Mouse (Mus musculus) hindbrain, postnatal 0 days (tissue): Measurements from ENCODE around the gene Rbm5. TPM values are rescaled to one million over a fixed set of nuclear protein-coding genes. Genes with fewer than 3 reads are reported as not detected.
A peak's percentile ranks its signal among the peaks of the same experiment; 100 is the strongest.

ENCODE experiments used
- ATAC-seq: fragments of 200-750 bp; cut with Nextera tagmentation; 2 replicates; pipeline ENCODE4 v1.8.0; 2017; ENCODE audit warnings: mild to moderate bottlenecking, moderate TSS enrichment, moderate library complexity
- DNase-seq: peaks from one replicate; pipeline ENCODE4 v3.0.0-alpha.2; 2015; ENCODE audit warnings: low spot score
- H3K27ac ChIP-seq: fragments of 300-500 bp; sonication (generic); 2 replicates; pipeline ENCODE4 v1.5.1; 2014; ENCODE audit warnings: mild to moderate bottlenecking
- H3K27me3 ChIP-seq: fragments of 300-500 bp; sonication (generic); 2 replicates; pipeline ENCODE4 v1.6.1; 2014; ENCODE audit warnings: low read length, mixed read lengths; ENCODE audit not compliant: insufficient read depth
- H3K36me3 ChIP-seq: fragments of 300-500 bp; sonication (generic); 2 replicates; pipeline ENCODE4 v1.6.1; 2014; ENCODE audit warnings: low read length, mixed read lengths; ENCODE audit not compliant: insufficient read depth
- H3K4me1 ChIP-seq: fragments of 300-500 bp; sonication (generic); 2 replicates; pipeline ENCODE4 v1.6.1; 2014; ENCODE audit warnings: antibody characterized with exemption, low read length, mixed read lengths; ENCODE audit not compliant: insufficient read depth
- H3K4me2 ChIP-seq: fragments of 300-500 bp; sonication (generic); 2 replicates; pipeline ENCODE4 v1.6.1; 2014; ENCODE audit warnings: low read depth, mild to moderate bottlenecking, low read length, moderate library complexity, mixed read lengths
- H3K4me3 ChIP-seq: fragments of 300-500 bp; sonication (generic); 2 replicates; pipeline ENCODE4 v1.5.1; 2014; ENCODE audit warnings: low read length
- H3K9ac ChIP-seq: fragments of 300-500 bp; sonication (generic); replicated peaks from 2 replicates; pipeline ENCODE4 v1.6.1; 2014; ENCODE audit warnings: mild to moderate bottlenecking, low read length, moderate library complexity, mixed read lengths
- H3K9me3 ChIP-seq: fragments of 300-500 bp; sonication (generic); 2 replicates; pipeline ENCODE4 v1.6.1; 2016; ENCODE audit warnings: low read length, mixed read lengths
- CTCF ChIP-seq: IDR thresholded peaks from 2 replicates; pipeline ENCODE4 v1.5.1; 2016; ENCODE audit warnings: antibody characterized with exemption, control low read depth, low read depth
- WGBS: fragments of 180-500 bp; shearing (Covaris S2); extraction: QIAGEN DNeasy Blood & Tissue Kit; methylation state at CpG from one replicate; pipeline ENCODE4 v1.1.7; 2014; 5-methylcytosine and 5-hydroxymethylcytosine counted together
- polyA plus RNA-seq: library from polyadenylated mRNA; unstranded; fragments of >200 nt; fragmentation: Nextera tagmentation; extraction: Ambion mirVana; gene quantifications from 2 replicates; pipeline ENCODE4 v1.2.1, GENCODE M21; 2015
- total RNA-seq: library from RNA; depleted of rRNA; stranded (reverse); fragments of >200 nt; gene quantifications from 2 replicates; pipeline ENCODE4 v1.2.3, GENCODE M21; 2014

Gene Rbm5
- total and polyA plus RNA-seq, 2 experiments from 2014 or later: 142 to 149 TPM

GRCm38 (mm10) chr9:107735356-107736184, 35.2 kb downstream of the Rbm5 start:
- H3K4me1 ChIP-seq: peaks cover 24% of the 10 kb centered on the region
- H3K27ac ChIP-seq: peak overlapping the region; percentile 52
- H3K27me3 ChIP-seq: no peaks in the 10 kb centered on the region
- H3K9ac ChIP-seq: peak overlapping the region; percentile 14; the same call in 1 of the 2 replicates
- DNase-seq (peak; percentile 47), ATAC-seq (no peak)
- H3K9me3 ChIP-seq: no peaks in the 10 kb centered on the region
- H3K4me2 ChIP-seq: peak overlapping the region; percentile 42
- 6% methylated on average over 17 of the region's 17 CpGs for WGBS
- H3K36me3 ChIP-seq: peaks cover 10% of the 10 kb centered on the region
- 0 out of 2 replicates have a peak overlapping the region, but pooled peaks have one; percentile 0 for H3K4me3 ChIP-seq
- TF ChIP-seq CTCF: no peak

DNA sequence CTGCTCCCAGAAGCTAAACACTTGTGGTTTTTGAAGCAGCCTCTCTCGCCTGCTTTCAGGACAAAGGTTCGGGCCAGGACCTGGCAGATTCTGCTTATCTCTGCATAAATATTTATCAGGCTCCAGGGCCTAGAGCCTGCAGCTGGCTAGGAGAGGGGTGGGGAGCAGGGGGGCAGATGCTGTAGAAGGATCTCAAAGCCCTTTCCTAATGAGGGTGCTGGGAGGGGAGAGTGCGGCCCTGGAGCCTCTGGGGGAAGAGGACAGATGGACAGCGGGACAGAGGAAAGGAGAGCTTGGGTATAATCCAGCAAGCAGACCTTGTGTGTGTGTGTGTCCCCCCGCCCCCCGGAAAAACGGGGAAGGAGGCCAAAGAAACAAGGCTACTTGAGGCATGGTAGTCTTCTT, 36.2 kb downstream of the Rbm5 start:
- H3K4me2 ChIP-seq: no peak overlapping the region
- 24% methylated on average over 7 of the region's 7 CpGs for WGBS
- no peak for DNase-seq
- peaks cover 5% of the 10 kb centered on the region; the same call in 1 of the 2 replicates for H3K36me3 ChIP-seq
- peaks cover 31% of the 10 kb centered on the region for H3K4me1 ChIP-seq
- H3K4me3 ChIP-seq: no peak overlapping the region
- H3K9ac ChIP-seq: no peak overlapping the region
- H3K27ac ChIP-seq: peak overlapping the region; percentile 52
- ATAC-seq: no peak
- no peak for TF ChIP-seq CTCF
- no peaks in the 10 kb centered on the region for H3K27me3 ChIP-seq
- no peaks in the 10 kb centered on the region for H3K9me3 ChIP-seq

GRCm38 (mm10) chr9:107729709-107730108, 41.1 kb downstream of the Rbm5 start:
- peak; percentile 43; the same call in 1 of the 2 replicates for ATAC-seq
- H3K4me2 ChIP-seq: no peak overlapping the region
- H3K9ac ChIP-seq: no peak overlapping the region
- H3K4me1 ChIP-seq: peaks cover 15% of the 10 kb centered on the region
- 12% methylated on average over 3 of the region's 3 CpGs for WGBS
- H3K27ac ChIP-seq: peak overlapping the region; percentile 17
- no peak for TF ChIP-seq CTCF
- DNase-seq: peak; percentile 86
- H3K36me3 ChIP-seq: no peaks in the 10 kb centered on the region
- H3K27me3 ChIP-seq: no peaks in the 10 kb centered on the region
- H3K4me3 ChIP-seq: no peak overlapping the region
- H3K9me3 ChIP-seq: no peaks in the 10 kb centered on the region

GRCm38 (mm10) chr9:107728919-107729670, 41.7 kb downstream of the Rbm5 start:
- WGBS: 72% methylated on average over 6 of the region's 6 CpGs
- H3K9ac ChIP-seq: no peak overlapping the region
- peak overlapping the region; percentile 17 for H3K27ac ChIP-seq
- ATAC-seq (peak; percentile 3; the same call in 1 of the 2 replicates), DNase-seq (no peak)
- no peaks in the 10 kb centered on the region for H3K9me3 ChIP-seq
- H3K27me3 ChIP-seq: no peaks in the 10 kb centered on the region
- H3K4me1 ChIP-seq: peaks cover 13% of the 10 kb centered on the region; the same call in 1 of the 2 replicates
- H3K4me3 ChIP-seq: no peak overlapping the region
- no peak for TF ChIP-seq CTCF
- no peaks in the 10 kb centered on the region for H3K36me3 ChIP-seq
- no peak overlapping the region for H3K4me2 ChIP-seq

DNA sequence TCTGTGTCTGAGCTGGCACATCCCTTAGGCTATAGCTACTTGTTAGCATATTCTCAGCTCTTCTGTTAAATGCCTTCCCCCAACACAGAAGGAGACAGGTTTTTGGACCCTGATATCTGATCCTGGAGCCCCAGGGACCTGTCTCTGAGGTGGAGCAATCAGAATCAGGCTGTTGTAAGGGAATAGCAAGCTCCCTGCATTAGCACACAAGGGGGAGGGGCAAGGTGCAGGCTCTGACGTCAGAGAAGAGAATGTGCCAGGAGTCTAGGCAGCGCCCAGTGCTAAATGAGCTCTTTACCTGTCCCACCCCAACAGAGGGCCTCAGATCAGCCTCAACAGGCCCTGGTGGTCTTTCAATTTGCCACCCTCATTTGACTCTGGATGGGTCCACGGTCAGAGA, 43.8 kb downstream of the Rbm5 start:
- ATAC-seq (peak; percentile 36; the same call in 1 of the 2 replicates), DNase-seq (peak; percentile 59)
- Histone ChIP-seq H3K4me3 (no peak overlapping the region), H3K9ac (no peak overlapping the region), H3K4me1 (peaks cover 29% of the 10 kb centered on the region; the same call in 1 of the 2 replicates), H3K9me3 (no peaks in the 10 kb centered on the region), H3K27me3 (no peaks in the 10 kb centered on the region), H3K27ac (peak overlapping the region; percentile 56; the same call in 1 of the 2 replicates), H3K4me2 (no peak overlapping the region), H3K36me3 (no peaks in the 10 kb centered on the region)
- 55% methylated on average over 3 of the region's 3 CpGs for WGBS
- no peak for TF ChIP-seq CTCF

DNA sequence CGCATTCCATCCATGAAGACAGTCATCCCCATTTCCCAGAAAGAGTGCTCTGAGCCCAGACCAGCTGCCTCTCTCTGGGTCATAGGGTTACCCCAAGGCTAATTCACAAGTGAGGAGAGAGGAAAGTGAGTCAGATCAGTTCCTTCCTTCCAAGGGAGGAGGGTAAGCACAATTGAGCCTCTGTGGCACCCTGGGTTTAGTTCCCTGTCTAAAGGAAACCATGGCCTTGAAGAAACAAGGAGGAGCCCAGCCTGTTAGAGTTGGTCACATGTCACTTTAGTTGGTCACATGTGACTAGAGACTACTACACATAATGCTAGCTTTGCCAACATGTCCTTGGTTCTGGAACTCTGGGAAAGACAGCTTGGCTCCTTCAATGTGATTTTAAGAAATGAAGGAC, 46.0 kb downstream of the Rbm5 start:
- H3K9me3 ChIP-seq: no peaks in the 10 kb centered on the region
- H3K4me3 ChIP-seq: no peak overlapping the region
- H3K9ac ChIP-seq: no peak overlapping the region
- peaks cover 25% of the 10 kb centered on the region; the same call in 1 of the 2 replicates for H3K4me1 ChIP-seq
- H3K4me2 ChIP-seq: no peak overlapping the region
- ATAC-seq (no peak), DNase-seq (no peak)
- H3K36me3 ChIP-seq: no peaks in the 10 kb centered on the region
- H3K27me3 ChIP-seq: no peaks in the 10 kb centered on the region
- 100% methylated on average over 1 of the region's 1 CpGs for WGBS
- no peak for TF ChIP-seq CTCF
- no peak overlapping the region for H3K27ac ChIP-seq
